Comparison of ENCODE assay signal across 9 mouse cellular contexts in genomic region chr15:52506930-52507329, GRCm38 (mm10).
DNase-seq lines count a peak whose midpoint lies in the region; ATAC-seq and TF ChIP-seq lines count a peak whose summit lies in the region.
"Had no signal": no experiment of that assay in that cellular context is flagged by ENCODE, and none has a peak within 500 bp of the region (broad histone marks: within the 10 kb centered on the region; RNA-seq: fewer than 3 reads in every experiment).

No protein-coding gene starts in this region.

- no peak overlapping the region for H3K4me3 ChIP-seq in heart, postnatal 0 days (ENCODE audit: low read depth, low read length)
- H3K4me3 ChIP-seq in heart, embryonic 10.5 days, result no peak overlapping the region
- H3K4me3 ChIP-seq in thymus, adult 2 months (ENCODE audit: control insufficient read depth, insufficient read depth, low read length), result no peak overlapping the region
- no peak overlapping the region for H3K4me3 ChIP-seq in forebrain, embryonic 16.5 days (replicated peaks; ENCODE audit: low read length)
- no peak overlapping the region for H3K4me3 ChIP-seq in lung, embryonic 14.5 days (ENCODE audit: low read depth, low read length)
- H3K4me3 ChIP-seq: embryonic facial prominence, embryonic 15.5 days had no signal

- H3K9ac ChIP-seq in heart, postnatal 0 days (replicated peaks; ENCODE audit: low read depth, low read length), result no peak overlapping the region
- no peak overlapping the region for H3K9ac ChIP-seq in forebrain, embryonic 16.5 days (replicated peaks; ENCODE audit: low read depth, low read length)
- no peak overlapping the region for H3K9ac ChIP-seq in lung, embryonic 14.5 days
- H3K9ac ChIP-seq: embryonic facial prominence, embryonic 15.5 days had no signal

- TF ChIP-seq POLR2A in thymus, adult 2 months (IDR thresholded peaks at IDR 0.05; ENCODE audit: control insufficient read depth, extremely low read depth, insufficient read depth, low read length, poor library complexity), result no peak

- TF ChIP-seq CTCF in heart, postnatal 0 days (IDR thresholded peaks at IDR 0.05; ENCODE audit: low read depth), result peak; percentile 61
- TF ChIP-seq CTCF in thymus, adult 2 months (IDR thresholded peaks at IDR 0.05; ENCODE audit: borderline replicate concordance, control insufficient read depth, extremely low read depth, insufficient read depth, low read length, poor library complexity), result no peak
- peak; percentile 73 for TF ChIP-seq CTCF in lung, embryonic 14.5 days (IDR thresholded peaks at IDR 0.05; ENCODE audit: low read depth)

- H3K27me3 ChIP-seq in heart, postnatal 0 days (ENCODE audit: control insufficient read depth, insufficient read depth, low read length), result no peaks in the 10 kb centered on the region
- H3K27me3 ChIP-seq in heart, embryonic 10.5 days (ENCODE audit: insufficient read depth, poor library complexity, severe bottlenecking), result no peaks in the 10 kb centered on the region
- no peaks in the 10 kb centered on the region for H3K27me3 ChIP-seq in thymus, adult 2 months (ENCODE audit: control insufficient read depth, insufficient read depth, low read length)
- no peaks in the 10 kb centered on the region for H3K27me3 ChIP-seq in forebrain, embryonic 16.5 days (replicated peaks; ENCODE audit: control insufficient read depth, insufficient read depth, low read length)
- H3K27me3 ChIP-seq in lung, embryonic 14.5 days (ENCODE audit: insufficient read depth, low read length), result no peaks in the 10 kb centered on the region
- H3K27me3 ChIP-seq: embryonic facial prominence, embryonic 15.5 days had no signal

- H3K4me1 ChIP-seq in heart, postnatal 0 days (ENCODE audit: control insufficient read depth, insufficient read depth), result no peaks in the 10 kb centered on the region
- H3K4me1 ChIP-seq in heart, embryonic 10.5 days, result no peaks in the 10 kb centered on the region
- H3K4me1 ChIP-seq in thymus, adult 2 months (replicated peaks; ENCODE audit: control insufficient read depth, insufficient read depth, low read length), result no peaks in the 10 kb centered on the region
- H3K4me1 ChIP-seq in forebrain, embryonic 16.5 days (replicated peaks; ENCODE audit: control insufficient read depth, insufficient read depth, low read length), result no peaks in the 10 kb centered on the region
- no peaks in the 10 kb centered on the region for H3K4me1 ChIP-seq in lung, embryonic 14.5 days (ENCODE audit: insufficient read depth)
- H3K4me1 ChIP-seq: embryonic facial prominence, embryonic 15.5 days had no signal

- WGBS in heart, postnatal 0 days, result 3% methylated on average over 7 of the region's 7 CpGs
- WGBS in heart, embryonic 10.5 days, result 5% methylated on average over 7 of the region's 7 CpGs
- 13% methylated on average over 7 of the region's 7 CpGs for WGBS in thymus, adult 2 months
- WGBS in forebrain, embryonic 16.5 days, result 2% methylated on average over 7 of the region's 7 CpGs
- WGBS in lung, embryonic 14.5 days, result 5% methylated on average over 7 of the region's 7 CpGs

- no peaks in the 10 kb centered on the region for H3K9me3 ChIP-seq in heart, postnatal 0 days (replicated peaks; ENCODE audit: control insufficient read depth, low read length)
- no peaks in the 10 kb centered on the region for H3K9me3 ChIP-seq in heart, embryonic 10.5 days
- no peaks in the 10 kb centered on the region for H3K9me3 ChIP-seq in forebrain, embryonic 16.5 days (ENCODE audit: control insufficient read depth, low read length)
- no peaks in the 10 kb centered on the region for H3K9me3 ChIP-seq in lung, embryonic 14.5 days (ENCODE audit: low read depth, low read length)
- H3K9me3 ChIP-seq: embryonic facial prominence, embryonic 15.5 days had no signal

- no peaks in the 10 kb centered on the region for H3K36me3 ChIP-seq in heart, postnatal 0 days (replicated peaks; ENCODE audit: control insufficient read depth, insufficient read depth, low read length)
- H3K36me3 ChIP-seq in heart, embryonic 10.5 days, result no peaks in the 10 kb centered on the region
- H3K36me3 ChIP-seq in thymus, adult 2 months (ENCODE audit: control insufficient read depth, insufficient read depth, low read length), result no peaks in the 10 kb centered on the region
- no peaks in the 10 kb centered on the region for H3K36me3 ChIP-seq in forebrain, embryonic 16.5 days (ENCODE audit: control insufficient read depth, insufficient read depth)
- H3K36me3 ChIP-seq in lung, embryonic 14.5 days (ENCODE audit: insufficient read depth), result no peaks in the 10 kb centered on the region
- H3K36me3 ChIP-seq: embryonic facial prominence, embryonic 15.5 days had no signal

- no peak overlapping the region for H3K4me2 ChIP-seq in heart, postnatal 0 days (ENCODE audit: low read depth, low read length)
- H3K4me2 ChIP-seq in forebrain, embryonic 16.5 days (ENCODE audit: low read length), result no peak overlapping the region
- H3K4me2 ChIP-seq in lung, embryonic 14.5 days, result no peak overlapping the region
- H3K4me2 ChIP-seq: embryonic facial prominence, embryonic 15.5 days had no signal

- TF ChIP-seq EP300 in heart, postnatal 0 days (IDR thresholded peaks at IDR 0.05; ENCODE audit: low read depth), result no peak

- ATAC-seq in heart, postnatal 0 days (ENCODE audit: insufficient read depth, low read depth), result no peak
- peak; percentile 49; the same call in 1 of the 2 replicates for ATAC-seq in forebrain, embryonic 16.5 days
- ATAC-seq in lung, embryonic 14.5 days (ENCODE audit: insufficient read depth), result 0 out of 2 replicates have a peak, but pooled peaks have one; percentile 44

- peak; percentile 63 for DNase-seq in heart, postnatal 0 days (ENCODE audit: low spot score)
- DNase-seq in heart, embryonic 10.5 days (ENCODE audit: low spot score), result no peak
- peak; percentile 26 for DNase-seq in thymus, adult 2 months
- no peak for DNase-seq in thymus, adult 18-20 months
- DNase-seq in c-Kit-positive CD71-positive TER-119-positive erythroid progenitor cells, embryonic 14.5 days (ENCODE audit: low spot score), result peak; percentile 37
- peak; percentile 85 for DNase-seq in lung, embryonic 14.5 days
- DNase-seq in telencephalon, adult 2 months (ENCODE audit: low read depth, low spot score), result peak; percentile 60

- H3K27ac ChIP-seq in heart, postnatal 0 days (ENCODE audit: low read depth), result no peak overlapping the region
- no peak overlapping the region for H3K27ac ChIP-seq in heart, embryonic 10.5 days
- H3K27ac ChIP-seq in thymus, adult 2 months (ENCODE audit: control insufficient read depth, insufficient read depth, low read length), result no peak overlapping the region
- H3K27ac ChIP-seq in forebrain, embryonic 16.5 days (ENCODE audit: low read length), result no peak overlapping the region
- no peak overlapping the region for H3K27ac ChIP-seq in lung, embryonic 14.5 days (ENCODE audit: low read depth)
- H3K27ac ChIP-seq: embryonic facial prominence, embryonic 15.5 days had no signal

Comparison
In these comparisons a context has a peak if more than half of its experiments do, and no peak if none do; other contexts are left out.
1. DNase-seq: peak in heart, postnatal 0 days (single experiment), thymus, adult 2 months (single experiment), c-Kit-positive CD71-positive TER-119-positive erythroid progenitor cells, embryonic 14.5 days (single experiment), lung, embryonic 14.5 days (single experiment) and telencephalon, adult 2 months (single experiment); none in heart, embryonic 10.5 days (single experiment) and thymus, adult 18-20 months (0 of 2).